Mouse (Mus musculus) frontal cortex, postnatal 36 days (tissue): ENCODE measurements around the gene Abcb6.
A peak's percentile ranks its signal among the peaks of the same experiment; 100 is the strongest.

Experiments used
- DNase-seq, 2 experiments: peaks; one replicate each; pipeline ENCODE4 v3.0.0; 2022; ENCODE audit warnings: low spot score in 2 of 2

Gene Abcb6

GRCm38 (mm10) chr1:75147411-75148135 lies 32.6 kb downstream of the Abcb6 start:
- DNase-seq = no peak

- DNase-seq = no peak
Measured at GRCm38 (mm10) chr1:75145589-75145988, 34.6 kb downstream of the Abcb6 start.

GRCm38 (mm10) chr1:75142301-75143261 lies 37.6 kb downstream of the Abcb6 start, which contains the start of the genes Cnppd1 and Retreg2:
TSS of gene Cnppd1 (minus strand) at chr1:75142711.
TSS of gene Retreg2 (plus strand) at chr1:75142778.
- peak; percentile 95 to 96 for DNase-seq

- DNase-seq = peak; percentile 63 to 71
Measured at GRCm38 (mm10) chr1:75141486-75142190, 38.6 kb downstream of the Abcb6 start.

GRCm38 (mm10) chr1:75140601-75141190 lies 39.5 kb downstream of the Abcb6 start:
- no peak for DNase-seq

GRCm38 (mm10) chr1:75138448-75138847 lies 41.7 kb downstream of the Abcb6 start:
- no peak for DNase-seq

GRCm38 (mm10) chr1:75136730-75137129 lies 43.5 kb downstream of the Abcb6 start:
- DNase-seq = no peak

- DNase-seq = no peak
Measured at GRCm38 (mm10) chr1:75136293-75136692, 43.9 kb downstream of the Abcb6 start.

- DNase-seq = no peak
Measured at GRCm38 (mm10) chr1:75133421-75134207, 46.6 kb downstream of the Abcb6 start, which contains the start of gene Slc23a3. TSS of gene Slc23a3 (minus strand) at chr1:75133890.

- DNase-seq = no peak
Measured at GRCm38 (mm10) chr1:75128641-75129040, 51.6 kb downstream of the Abcb6 start.

- no peak for DNase-seq
Measured at GRCm38 (mm10) chr1:75125418-75125817, 54.8 kb downstream of the Abcb6 start.

GRCm38 (mm10) chr1:75124346-75125321 lies 55.6 kb downstream of the Abcb6 start, which contains the start of gene Nhej1:
TSS of gene Nhej1 (minus strand) at chr1:75125200.
- DNase-seq = peak; percentile 87 to 88

GRCm38 (mm10) chr1:75122211-75122610 lies 58.0 kb downstream of the Abcb6 start:
- no peak for DNase-seq
